Mouse (Mus musculus) right cerebral cortex, postnatal 10 days (tissue): ENCODE measurements at regions not wholly inside any gene's neighbourhood (a gene's known extent, or its start where the extent isn't known, plus 50 kb on each side); places are given as distances from the start of the nearest gene placed in this dataset.
A peak's percentile ranks its signal among the peaks of the same experiment; 100 is the strongest.
"Not testable (repeated sequence)": the region's sequence is repeated elsewhere in the genome, so short reads cannot be mapped to it uniquely, and the experiment has no call there.

Experiments used
- DNase-seq, 2 experiments: peaks; one replicate each; pipeline ENCODE4 v3.0.0; 2021; ENCODE audit warnings: low spot score in 2 of 2

DNA sequence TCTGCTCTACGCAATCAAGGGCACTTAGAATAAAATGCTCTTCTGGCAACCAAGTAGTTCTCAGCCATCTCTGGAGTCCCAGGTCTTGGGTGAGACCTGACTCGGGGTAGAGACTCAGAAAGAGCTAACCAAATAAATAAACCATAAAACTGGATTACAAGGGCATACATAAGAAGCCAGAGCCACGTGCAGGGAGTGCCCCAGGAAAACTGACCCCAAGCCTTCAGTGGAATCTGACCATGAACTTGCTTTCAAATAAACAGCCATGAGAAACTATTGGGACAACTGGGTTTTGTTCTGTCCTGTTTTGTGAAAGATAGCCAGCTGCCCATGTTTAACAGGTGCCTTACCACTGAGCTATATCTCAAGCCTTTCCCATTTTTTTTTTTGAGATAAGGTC is 170.3 kb downstream of the Tomm20 start:
- no peak for DNase-seq

DNA sequence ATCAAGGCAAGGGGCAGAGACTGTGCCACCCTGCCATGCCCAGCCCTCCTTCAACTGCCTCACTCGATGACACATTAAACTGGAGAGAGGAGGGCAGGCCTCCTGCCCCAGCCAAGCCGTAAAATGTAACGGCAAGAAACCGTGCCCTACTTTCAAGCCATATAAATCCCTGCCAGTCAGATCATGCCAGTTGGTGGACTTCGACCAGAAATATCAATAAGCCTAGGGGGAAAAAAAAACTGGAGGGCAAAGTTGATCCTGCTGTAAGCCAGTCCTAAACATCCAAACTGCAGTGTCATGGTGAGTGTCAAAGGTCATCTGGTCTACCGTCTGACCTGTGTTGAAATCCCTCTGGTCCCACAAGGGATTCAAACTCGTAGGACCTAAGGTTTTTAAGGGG is 170.8 kb downstream of the Tomm20 start:
- no peak for DNase-seq

DNA sequence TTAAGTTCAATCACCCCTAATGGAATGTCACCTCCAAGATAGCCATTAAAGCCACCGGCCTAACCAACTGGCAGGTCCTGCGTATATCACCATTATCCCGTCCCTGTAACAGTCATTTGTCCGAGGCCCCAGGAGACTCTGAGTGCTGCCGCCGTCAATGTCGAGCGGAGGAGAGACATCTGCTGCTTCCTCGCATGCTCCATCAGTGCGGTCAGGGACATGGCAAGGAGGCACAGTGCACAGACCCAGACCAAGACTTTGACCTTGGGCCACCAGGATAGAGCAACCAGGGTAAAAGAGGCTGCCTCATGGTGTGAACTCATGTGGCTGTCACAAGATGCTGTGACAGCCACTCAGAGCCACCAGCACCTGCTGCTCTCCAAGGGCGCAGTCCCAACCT is 172.9 kb downstream of the Tomm20 start:
- DNase-seq = no peak

GRCm38 (mm10) chr8:126772194-126772593 is 173.4 kb downstream of the Tomm20 start:
- no peak for DNase-seq

DNA sequence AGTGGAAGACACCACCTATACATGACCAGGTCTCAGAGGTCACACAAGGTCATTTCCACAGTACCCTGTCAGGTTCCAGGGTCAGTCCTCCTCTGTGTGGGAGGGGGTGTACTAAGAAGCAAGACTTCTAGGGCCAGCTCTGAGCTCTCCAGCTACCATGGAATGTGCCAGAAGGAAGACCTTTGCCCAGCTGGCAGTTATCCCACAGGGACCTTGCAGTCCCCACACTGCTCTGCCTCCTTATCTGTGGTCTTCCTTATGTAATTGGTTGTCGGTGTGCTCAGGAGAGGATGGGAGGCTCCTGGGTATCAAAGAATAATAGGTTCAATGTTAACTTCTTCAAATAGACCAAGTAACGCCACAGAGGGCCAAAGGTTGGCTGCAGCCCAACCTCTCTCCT is 175.3 kb downstream of the Tomm20 start:
- DNase-seq = not testable (repeated sequence)

- no peak for DNase-seq
These were observed 174.4 kb upstream of the Irf2bp2 start for GRCm38 (mm10) chr8:126768142-126768541.

DNA sequence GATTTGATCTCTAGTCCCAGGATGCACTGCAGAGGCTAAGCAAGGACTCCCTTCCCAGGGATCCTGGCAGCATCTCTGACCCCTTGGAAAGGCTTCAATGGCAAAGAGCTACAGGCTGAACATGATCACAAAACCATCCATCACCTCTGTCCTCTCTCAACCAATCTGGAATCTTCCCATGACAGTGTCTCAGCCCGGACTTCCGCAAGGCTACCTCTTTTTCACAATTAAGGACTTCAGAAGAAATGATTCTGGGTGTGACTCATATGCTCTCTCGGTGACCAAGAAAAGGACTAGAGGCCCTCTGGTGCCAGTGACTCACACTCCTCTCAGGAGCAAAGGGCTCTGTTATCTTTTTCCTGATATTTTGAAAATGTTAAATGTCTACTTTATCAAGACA is 173.6 kb upstream of the Irf2bp2 start:
- no peak for DNase-seq

GRCm38 (mm10) chr8:126765693-126766238 is 172.0 kb upstream of the Irf2bp2 start:
- DNase-seq = no peak

- peak; percentile 64 to 67 for DNase-seq
These were observed 169.8 kb upstream of the Irf2bp2 start for GRCm38 (mm10) chr8:126763600-126763999.

DNA sequence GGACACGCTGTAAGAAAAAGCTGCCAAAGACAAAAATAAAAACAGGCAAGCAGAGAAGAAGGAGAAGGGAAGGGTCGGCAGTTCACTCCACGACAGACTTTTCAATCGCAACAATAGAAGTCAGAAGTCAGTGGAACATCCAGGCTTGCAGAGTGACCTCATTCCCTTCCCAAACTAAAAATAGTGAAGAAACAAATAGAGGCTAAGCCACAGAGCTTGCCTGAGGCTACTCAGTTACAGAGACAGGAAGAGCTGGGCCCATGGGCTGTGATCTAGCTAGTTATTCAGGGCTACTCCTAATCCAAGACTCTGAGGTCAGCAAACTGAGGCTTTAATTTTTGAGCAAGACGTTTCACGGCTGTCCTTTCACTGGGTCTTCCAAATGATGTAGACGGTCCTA is 165.9 kb upstream of the Irf2bp2 start:
- DNase-seq = no peak

GRCm38 (mm10) chr8:126758951-126759350 is 165.2 kb upstream of the Irf2bp2 start:
- DNase-seq = no peak

DNA sequence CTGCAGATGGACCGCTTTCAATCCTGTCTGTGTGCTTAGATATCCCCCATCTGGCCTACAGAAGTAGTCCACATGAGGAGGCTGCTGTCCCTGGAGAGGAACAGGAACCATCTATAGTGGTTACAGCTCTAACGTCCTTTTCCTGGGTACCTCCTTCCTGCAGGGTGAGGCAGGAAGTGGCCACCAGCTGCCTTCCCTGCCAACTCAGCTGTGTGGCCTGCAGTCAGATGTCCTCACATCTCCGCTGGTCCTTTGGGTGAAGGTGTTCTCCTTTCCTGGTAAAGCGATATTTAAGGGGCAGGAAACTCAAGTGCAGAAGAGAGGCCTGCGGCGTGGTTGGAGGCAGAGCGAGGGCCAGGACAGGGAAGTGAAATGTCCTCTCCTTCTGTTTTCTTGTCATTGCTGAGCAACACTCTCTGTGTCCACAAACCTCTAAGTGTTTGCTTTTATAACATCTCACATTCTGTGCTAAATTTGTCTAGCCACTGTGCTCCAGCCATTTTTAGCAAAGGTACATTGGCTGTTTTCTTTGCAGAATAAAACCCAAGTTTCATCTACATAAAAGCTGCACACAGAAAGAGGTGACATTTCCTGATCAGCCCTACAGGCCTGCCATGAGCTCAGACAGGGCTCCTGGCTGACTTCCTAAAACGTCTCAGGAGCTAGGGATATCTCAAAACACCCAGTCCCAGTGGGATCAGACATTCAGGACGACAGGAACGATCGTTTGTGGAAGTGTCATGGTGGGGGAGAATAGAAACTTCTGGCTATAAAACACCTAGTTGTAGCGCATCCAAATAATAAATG is 164.4 kb upstream of the Irf2bp2 start:
- DNase-seq = peak; percentile 53 to 73

DNA sequence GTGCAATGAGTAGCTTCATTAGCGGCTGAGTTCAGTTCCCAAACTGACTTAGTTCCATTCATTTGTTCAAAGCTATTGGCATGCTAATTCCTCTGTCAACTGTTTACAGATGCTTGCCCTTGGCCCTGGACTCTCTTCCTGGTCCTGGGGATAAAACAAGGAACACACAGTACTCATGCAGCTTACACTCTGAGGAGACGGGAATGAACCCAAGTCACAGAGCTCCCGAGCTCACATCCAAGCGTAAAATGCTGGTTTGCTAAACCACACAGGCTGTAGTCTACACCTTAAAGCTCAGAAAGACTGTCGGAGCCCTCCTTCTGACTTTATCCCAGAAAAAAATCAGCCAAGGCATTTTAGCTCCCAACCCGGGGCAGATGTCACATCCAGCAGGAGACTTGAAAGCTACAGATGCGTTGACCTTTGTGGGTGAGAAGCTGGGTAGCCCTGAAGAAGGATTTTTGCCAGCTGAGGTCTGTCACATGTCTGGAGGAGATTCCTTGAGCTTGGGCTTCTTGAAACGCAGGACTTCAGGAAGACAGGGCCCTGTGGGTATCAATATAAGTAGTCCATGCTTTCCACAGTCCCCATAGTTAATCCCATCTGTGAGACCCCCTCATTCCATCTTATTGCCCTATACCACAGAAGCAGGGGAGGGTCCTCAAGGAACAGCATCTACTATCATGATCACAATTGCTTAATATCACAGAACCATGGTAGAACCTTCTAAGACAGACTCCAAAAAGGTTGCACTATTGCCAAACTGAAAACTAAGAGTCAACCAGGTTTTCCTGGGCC is 162.7 kb upstream of the Irf2bp2 start:
- no peak for DNase-seq

GRCm38 (mm10) chr8:126755669-126756068 is 161.9 kb upstream of the Irf2bp2 start:
- no peak for DNase-seq

DNA sequence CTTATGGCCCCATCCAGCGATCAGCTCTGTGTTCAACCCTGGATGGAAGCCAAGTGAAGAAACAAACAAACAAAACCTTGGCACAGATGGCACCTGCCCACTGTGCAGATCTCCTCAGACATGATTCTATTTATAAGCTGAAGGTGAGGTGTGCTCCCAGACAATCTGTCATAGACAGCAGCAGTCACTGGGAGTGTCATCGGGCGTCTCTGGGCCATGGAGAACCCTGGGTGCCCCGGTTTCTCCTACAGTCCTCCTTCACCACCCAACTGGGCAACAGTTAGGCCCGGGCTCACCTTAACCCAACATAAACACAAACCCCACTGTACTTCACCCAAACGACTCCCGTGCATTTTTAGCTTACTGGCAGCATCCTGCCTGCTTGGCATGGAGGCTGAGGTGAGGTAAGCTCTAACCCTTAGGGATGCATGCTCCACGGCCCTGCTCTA is 160.6 kb upstream of the Irf2bp2 start:
- DNase-seq = no peak

DNA sequence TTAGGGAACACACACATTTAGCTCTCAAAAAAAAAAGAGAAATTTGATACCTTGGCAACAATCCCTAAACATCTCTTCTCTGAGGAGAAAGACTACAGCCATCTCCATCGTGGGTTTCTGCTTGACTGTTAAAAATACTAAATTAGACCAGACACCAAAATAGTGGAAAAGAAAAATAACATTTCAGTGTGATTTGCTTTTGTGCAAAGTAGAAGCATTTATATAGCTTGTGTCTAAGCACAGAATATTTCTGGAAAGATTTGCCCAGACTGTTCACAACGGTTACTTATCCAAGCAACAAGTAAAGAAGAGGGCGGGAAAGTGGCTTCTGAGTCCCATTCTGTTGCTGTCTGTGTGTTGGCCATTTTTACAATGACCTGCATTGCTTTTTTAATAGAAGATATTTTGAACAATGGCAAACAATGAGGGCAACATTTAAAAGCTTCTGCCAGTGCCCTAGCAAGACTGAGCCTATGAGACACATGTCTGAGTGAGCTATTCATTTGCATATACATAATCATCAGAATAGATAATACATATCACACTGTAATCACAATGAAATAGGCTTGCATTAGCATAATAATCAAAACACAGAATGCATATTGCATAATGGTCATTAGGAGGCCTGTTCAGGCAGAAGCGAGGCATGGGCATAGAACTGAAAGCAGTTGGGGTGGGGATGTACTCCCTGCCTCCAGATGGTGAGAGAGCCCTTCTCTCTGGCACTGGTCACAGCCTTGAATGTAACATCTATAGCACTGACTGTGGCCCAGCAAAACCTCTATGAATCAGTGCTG is 159.5 kb upstream of the Irf2bp2 start:
- DNase-seq = no peak

- no peak for DNase-seq
These were observed 157.8 kb upstream of the Irf2bp2 start for GRCm38 (mm10) chr8:126751416-126752140.

- no peak for DNase-seq
These were observed 152.4 kb upstream of the Irf2bp2 start for GRCm38 (mm10) chr8:126745992-126746775.

DNA sequence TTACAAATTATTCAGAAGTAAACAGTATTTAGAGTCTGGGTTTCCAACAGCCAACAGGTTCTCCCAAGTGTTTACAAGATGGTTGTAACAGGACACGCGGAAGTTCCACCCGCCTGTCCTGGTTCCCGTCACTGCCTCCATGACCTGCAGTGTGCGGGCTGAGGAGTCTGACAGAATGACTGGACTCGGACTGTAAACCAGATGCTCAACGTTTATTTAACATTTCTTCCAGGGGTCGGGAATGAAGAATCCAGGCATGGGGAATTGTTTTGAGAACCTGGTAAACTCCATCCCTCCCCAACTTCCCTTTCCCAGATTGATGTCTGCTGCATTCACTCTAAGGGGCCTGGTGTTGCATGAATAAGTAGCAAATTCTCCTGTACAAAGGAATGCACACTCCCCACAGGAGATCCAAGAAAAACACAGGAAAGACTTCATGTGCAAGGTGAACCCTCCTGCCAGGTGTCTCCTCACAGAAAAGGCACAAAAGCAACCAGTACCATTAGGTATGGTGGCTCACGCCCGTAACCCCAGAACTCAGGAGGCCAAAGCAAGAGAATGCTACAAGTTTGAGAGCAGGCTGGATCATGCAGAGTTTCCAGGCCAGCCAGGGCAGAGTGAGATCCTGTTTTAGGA is 151.1 kb upstream of the Irf2bp2 start:
- no peak for DNase-seq

- DNase-seq = no peak
These were observed 149.5 kb upstream of the Irf2bp2 start for GRCm38 (mm10) chr8:126743296-126743695.
